Mouse (Mus musculus) ES-CJ7 (cell line): ENCODE measurements at regions not wholly inside any gene's neighbourhood (a gene's known extent, or its start where the extent isn't known, plus 50 kb on each side); places are given as distances from the start of the nearest gene placed in this dataset.
A peak's percentile ranks its signal among the peaks of the same experiment; 100 is the strongest.

Experiments used
- DNase-seq: peaks from one replicate; pipeline ENCODE4 v3.0.0; 2011; ENCODE audit warnings: low read depth, low spot score

- DNase-seq = no peak
Observed at GRCm38 (mm10) chr16:47081896-47082295, 583.6 kb upstream of the Nectin3 start.

DNA sequence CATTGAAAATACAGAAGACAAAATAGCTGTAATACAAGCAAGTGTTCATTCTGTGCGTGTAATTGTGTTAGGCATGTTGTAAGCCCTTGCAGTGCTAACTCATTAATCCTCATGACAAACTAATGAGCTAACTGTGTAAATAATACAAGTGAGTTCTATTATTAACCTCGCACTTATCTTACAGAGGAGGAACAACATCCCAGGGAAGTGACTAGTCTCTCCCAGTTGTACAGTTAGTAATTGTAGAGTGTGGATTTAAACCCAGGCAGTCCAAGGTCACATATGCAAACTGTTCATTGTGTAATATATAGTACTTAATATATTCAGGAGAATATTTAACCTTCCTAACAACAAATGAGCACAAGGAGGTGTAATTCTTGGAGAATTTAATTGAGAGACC is 582.0 kb upstream of the Nectin3 start:
- no peak for DNase-seq

- no peak for DNase-seq
Observed at GRCm38 (mm10) chr16:47059293-47059963, 561.1 kb upstream of the Nectin3 start.

GRCm38 (mm10) chr16:47058811-47059210 is 560.5 kb upstream of the Nectin3 start:
- no peak for DNase-seq

- DNase-seq = no peak
Observed at GRCm38 (mm10) chr16:47025971-47026370, 527.6 kb upstream of the Nectin3 start.

GRCm38 (mm10) chr16:47017486-47017885 is 519.2 kb upstream of the Nectin3 start:
- DNase-seq = no peak

DNA sequence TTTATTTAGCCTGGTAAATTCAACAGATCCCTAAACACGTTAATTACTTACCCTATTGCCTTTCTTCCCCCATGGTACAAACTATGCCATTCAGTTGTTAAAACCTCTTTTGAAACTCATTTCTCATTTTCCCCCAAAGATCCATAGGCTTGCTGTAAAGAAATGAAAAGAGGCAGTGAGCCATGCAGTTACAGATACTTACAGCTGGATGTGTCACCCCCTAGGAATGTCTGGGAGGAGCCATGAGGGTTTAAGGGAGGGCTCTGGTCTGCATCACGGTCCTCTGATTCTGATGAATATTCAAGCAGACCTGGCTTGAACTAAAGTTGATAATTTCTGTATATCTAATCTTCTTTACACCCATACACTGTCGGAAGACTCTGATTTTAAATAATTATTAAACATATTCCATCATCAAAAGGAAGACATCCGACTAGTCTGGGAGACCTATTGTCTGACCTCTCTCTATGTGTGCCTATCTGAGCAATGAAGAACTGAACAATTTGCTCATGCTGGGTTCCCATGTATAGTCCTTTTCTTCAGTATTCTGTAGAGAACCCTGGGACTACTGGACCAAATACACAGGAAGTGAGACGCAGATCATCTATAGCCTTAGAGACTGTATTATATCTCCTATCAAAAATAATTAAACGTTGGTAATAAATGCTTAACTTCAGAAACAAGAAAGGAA is 484.7 kb upstream of the Nectin3 start:
- DNase-seq = no peak

GRCm38 (mm10) chr16:46982272-46982909 is 484.1 kb upstream of the Nectin3 start:
- no peak for DNase-seq

- no peak for DNase-seq
Observed at GRCm38 (mm10) chr16:46965741-46966140, 467.4 kb upstream of the Nectin3 start.

DNA sequence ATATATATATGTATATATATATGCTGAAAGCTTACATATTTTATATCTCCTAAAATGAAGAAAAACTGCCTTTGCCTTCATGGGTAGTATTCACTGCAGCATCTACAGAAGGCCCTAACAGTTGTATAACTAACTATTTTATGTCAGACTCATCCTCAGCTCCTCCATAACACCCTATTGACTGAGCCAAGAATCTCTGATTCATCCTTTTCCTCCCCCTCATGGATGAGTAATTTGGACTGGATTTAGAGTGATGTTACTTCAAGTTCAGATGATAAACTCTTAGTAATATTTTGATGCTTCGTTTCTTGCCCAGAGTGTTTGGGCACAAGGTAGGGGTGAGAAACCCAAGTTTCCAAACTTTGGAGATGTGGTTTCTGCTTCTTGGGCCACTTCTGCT is 458.7 kb upstream of the Nectin3 start:
- no peak for DNase-seq

DNA sequence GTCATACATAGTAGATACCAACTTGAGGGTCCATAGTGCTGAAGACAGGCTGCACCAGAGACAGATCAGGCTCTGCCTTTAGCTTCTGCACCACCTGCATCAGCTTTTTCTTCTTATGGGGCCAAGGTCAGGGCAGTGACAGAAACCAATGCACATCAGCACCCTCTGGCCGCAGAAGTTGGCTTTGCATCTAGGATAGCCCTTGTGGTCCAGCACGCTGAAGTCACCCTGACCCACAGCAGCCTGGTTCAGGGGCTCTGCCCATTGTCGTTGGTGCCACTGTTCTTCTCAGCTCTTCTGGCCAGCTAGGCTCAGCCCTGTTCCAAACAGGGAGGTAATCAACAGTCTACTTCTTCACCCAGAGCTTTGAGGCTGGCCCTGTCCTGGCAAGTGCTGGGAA is 427.7 kb upstream of the Nectin3 start:
- DNase-seq = peak; percentile 16

DNA sequence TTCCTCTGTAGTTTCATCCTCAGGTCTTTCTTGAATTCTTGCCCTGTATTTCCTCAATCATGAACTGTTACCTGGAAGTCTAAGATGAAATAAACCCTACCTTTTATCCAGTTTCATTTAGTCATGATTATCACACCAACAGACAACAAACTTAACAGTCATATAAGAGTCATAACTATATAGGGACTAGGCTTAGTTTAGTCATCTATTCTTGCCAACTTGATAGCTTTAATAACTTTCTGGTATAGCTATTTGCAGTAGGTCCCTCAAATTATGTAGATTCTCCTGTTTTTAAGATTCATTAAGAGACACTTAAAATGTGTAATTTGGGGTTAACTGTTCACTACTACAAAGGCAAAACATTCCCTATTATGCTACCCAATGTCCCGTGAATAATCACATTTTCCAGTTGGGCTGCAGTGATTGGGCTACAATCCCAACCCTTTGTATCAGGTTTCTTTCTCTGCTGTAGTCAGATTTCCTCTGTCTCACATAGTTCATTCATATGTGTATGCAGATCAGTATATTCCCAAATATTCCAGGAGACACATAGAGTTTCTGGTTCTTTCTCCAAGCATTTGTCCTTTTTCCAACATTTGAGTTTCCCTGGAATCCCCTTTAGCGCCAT is 396.4 kb upstream of the Nectin3 start:
- DNase-seq = no peak

DNA sequence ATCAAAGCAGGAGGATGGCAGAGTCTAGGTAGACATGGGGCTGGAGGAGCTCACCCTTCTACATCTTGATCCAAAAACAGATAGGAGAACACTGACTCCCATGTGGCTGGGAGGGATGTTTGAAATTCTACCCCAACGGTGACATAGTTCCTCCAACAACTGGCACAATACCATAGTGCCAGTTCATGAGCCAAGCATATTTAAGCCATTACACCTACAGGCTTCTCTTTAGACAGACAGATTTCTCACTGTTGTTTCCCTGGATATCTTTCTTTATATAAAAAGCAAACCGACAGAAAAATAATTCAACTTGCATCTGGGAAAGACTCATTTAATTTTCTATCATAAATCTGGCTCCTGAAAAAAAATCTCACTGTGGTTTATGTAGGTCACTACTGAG is 380.4 kb upstream of the Nectin3 start:
- no peak for DNase-seq

- no peak for DNase-seq
Observed at GRCm38 (mm10) chr16:46863959-46864358, 365.6 kb upstream of the Nectin3 start.

- DNase-seq = no peak
Observed at GRCm38 (mm10) chr16:46849534-46849933, 351.2 kb upstream of the Nectin3 start.

GRCm38 (mm10) chr16:46848755-46849154 is 350.4 kb upstream of the Nectin3 start:
- no peak for DNase-seq

DNA sequence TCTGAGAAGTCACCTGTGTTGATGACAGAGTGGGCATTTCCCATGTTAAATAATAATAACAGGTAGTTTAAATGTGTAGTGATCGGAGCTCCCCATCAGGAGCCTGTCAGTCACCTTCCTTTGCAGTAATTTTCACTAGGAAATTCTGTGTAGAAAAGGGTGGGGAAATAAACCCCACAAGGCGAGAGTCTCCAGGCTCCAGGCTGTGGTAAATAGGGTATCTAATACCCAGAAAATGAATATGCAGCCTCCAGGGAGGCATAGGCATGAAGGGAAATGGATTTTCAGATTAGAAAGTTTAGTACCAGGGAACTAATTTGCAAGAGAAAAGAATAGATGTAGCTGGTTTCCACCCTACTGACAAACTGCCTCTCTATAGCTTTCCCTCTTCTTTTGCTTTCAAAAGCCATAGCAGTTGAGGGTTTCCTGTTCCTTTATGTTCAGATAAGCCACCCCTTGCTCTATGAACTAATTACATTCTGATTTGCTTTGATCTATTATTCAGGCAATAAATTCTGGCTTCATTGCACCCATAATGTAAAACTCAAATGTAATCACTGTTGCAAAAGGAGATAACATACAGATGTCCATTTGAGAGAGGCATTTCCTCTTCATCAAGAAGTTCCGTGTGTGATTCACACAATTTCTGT is 349.5 kb upstream of the Nectin3 start:
- no peak for DNase-seq

DNA sequence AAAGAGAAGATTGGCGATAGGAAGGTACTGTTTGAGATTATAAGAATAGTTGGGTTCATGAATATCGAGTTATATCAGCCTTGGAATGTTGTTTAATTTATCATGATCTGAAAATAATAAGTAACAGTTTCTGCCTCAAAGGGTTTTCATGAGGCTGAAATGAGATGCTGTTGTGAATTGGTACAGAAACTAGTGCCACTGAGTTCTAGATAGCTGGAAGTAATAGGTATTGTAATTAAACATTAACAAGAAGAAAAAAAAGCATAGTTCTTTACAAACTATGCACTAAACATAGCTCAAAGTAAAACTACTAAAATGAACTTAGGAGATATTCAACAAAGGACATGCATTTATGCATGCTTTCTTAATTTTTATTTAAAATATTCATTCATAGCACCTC is 342.9 kb upstream of the Nectin3 start:
- no peak for DNase-seq

DNA sequence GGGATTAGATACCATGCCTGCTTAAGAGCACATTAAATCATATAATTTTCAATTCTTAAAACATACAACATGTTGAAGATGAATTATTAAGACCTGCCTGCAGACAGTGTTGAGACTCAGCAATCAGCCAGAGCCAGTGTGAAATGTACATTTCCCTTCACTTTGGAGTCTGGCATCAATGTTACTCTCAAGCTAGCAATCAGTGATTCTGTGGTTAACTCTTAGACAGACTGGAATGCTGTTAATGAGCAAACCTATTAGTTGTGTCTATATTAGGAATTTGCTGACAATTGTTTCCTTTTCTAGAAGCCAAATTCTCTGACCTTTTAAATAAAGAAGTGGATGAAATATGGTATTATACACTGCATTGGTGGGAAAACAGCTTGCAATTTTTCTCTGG is 342.4 kb upstream of the Nectin3 start:
- DNase-seq = no peak

DNA sequence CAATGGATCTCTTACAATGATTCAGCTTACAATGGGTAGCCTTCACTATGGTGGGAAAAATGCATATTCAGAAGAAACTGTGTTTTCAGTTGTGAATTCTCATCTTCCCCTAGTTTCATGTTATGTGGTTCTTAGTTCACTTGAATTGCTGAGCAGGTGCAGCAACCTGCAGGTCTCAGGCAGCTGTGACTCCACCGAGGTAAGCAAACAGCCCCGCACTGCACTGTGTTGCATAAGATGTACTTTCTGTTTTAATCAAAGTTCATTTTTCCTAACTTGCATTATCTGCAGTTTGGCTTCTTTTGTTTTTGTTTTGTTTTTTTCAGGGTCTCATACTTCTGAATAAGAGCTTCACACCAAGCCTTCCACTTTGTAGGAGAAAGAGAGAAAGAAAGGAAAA is 326.8 kb upstream of the Nectin3 start:
- no peak for DNase-seq

- DNase-seq = no peak
Observed at GRCm38 (mm10) chr16:46822753-46823152, 324.4 kb upstream of the Nectin3 start.

- no peak for DNase-seq
Observed at GRCm38 (mm10) chr16:46818215-46818614, 319.9 kb upstream of the Nectin3 start.
